Mouse (Mus musculus): Measurements from ENCODE around the gene Rgs6.

The Rgs6 gene

GRCm38 (mm10) chr12:83179860-83180259 is 591.8 kb downstream of the Rgs6 start:
- no peak for DNase-seq (ENCODE audit: low read depth, low spot score)

- DNase-seq (ENCODE audit: low read depth, low spot score), result no peak
Observed at GRCm38 (mm10) chr12:83180561-83180960, 592.5 kb downstream of the Rgs6 start.

GRCm38 (mm10) chr12:83201674-83202073 is 613.6 kb downstream of the Rgs6 start:
- DNase-seq (ENCODE audit: low read depth, low spot score), result no peak

GRCm38 (mm10) chr12:83204361-83204760 is 616.3 kb downstream of the Rgs6 start:
- no peak for DNase-seq (ENCODE audit: low read depth, low spot score)

- no peak for DNase-seq (ENCODE audit: low read depth, low spot score)
Observed at GRCm38 (mm10) chr12:83206866-83207265, 618.8 kb downstream of the Rgs6 start.

- no peak for DNase-seq (ENCODE audit: low read depth, low spot score)
Observed at GRCm38 (mm10) chr12:83207481-83207880, 619.4 kb downstream of the Rgs6 start.

- DNase-seq (ENCODE audit: low read depth, low spot score), result no peak
Observed at GRCm38 (mm10) chr12:83208011-83208410, 619.9 kb downstream of the Rgs6 start.

- no peak for DNase-seq (ENCODE audit: low read depth, low spot score)
Observed at GRCm38 (mm10) chr12:83208841-83209240, 620.7 kb downstream of the Rgs6 start.

GRCm38 (mm10) chr12:83209461-83209860 is 621.4 kb downstream of the Rgs6 start:
- DNase-seq (ENCODE audit: low read depth, low spot score), result no peak

GRCm38 (mm10) chr12:83210294-83210693 is 622.2 kb downstream of the Rgs6 start:
- DNase-seq (ENCODE audit: low read depth, low spot score), result no peak

- no peak for DNase-seq (ENCODE audit: low read depth, low spot score)
Observed at GRCm38 (mm10) chr12:83210735-83211134, 622.6 kb downstream of the Rgs6 start.

GRCm38 (mm10) chr12:83211146-83211822 is 623.2 kb downstream of the Rgs6 start:
- DNase-seq (ENCODE audit: low read depth, low spot score), result peak; percentile 79

All from ES-CJ7 (cell line).